Mouse (Mus musculus) limb, embryonic 11.5 days (tissue): ENCODE results near the gene Cd109. TPM values are rescaled to one million over a fixed set of nuclear protein-coding genes. Genes with fewer than 3 reads are reported as not detected.

Source experiments
- ATAC-seq: fragments of 200-750 bp; cut with Nextera tagmentation; 2 replicates; pipeline ENCODE4 v1.8.0; 2017; ENCODE audit warnings: low read depth; ENCODE audit not compliant: insufficient number of reproducible peaks, low FRiP score, low TSS enrichment
- DNase-seq: peaks from one replicate; pipeline ENCODE4 v3.0.0-alpha.2; 2015; ENCODE audit warnings: low spot score
- H3K27ac ChIP-seq: fragments of 300-500 bp; sonication (generic); replicated peaks from 2 replicates; pipeline ENCODE4 v1.5.1; 2014; ENCODE audit warnings: low read depth, mild to moderate bottlenecking, low read length
- H3K27me3 ChIP-seq: fragments of 300-500 bp; sonication (generic); 2 replicates; pipeline ENCODE4 v1.6.1; 2014; ENCODE audit warnings: mild to moderate bottlenecking, low read length, mixed read lengths; ENCODE audit not compliant: control insufficient read depth, insufficient read depth
- H3K36me3 ChIP-seq: fragments of 300-500 bp; sonication (generic); 2 replicates; pipeline ENCODE4 v1.6.1; 2014; ENCODE audit warnings: mild to moderate bottlenecking, low read length, moderate library complexity, mixed read lengths; ENCODE audit not compliant: control insufficient read depth, insufficient read depth
- H3K4me1 ChIP-seq: fragments of 300-500 bp; sonication (generic); 2 replicates; pipeline ENCODE4 v1.6.1; 2014; ENCODE audit warnings: low read length, mixed read lengths; ENCODE audit not compliant: control insufficient read depth, insufficient read depth
- H3K4me2 ChIP-seq: fragments of 300-500 bp; sonication (generic); 2 replicates; pipeline ENCODE4 v1.6.1; 2014; ENCODE audit warnings: low read depth, mild to moderate bottlenecking, moderate library complexity; ENCODE audit not compliant: severe bottlenecking
- H3K4me3 ChIP-seq: fragments of 300-500 bp; sonication (generic); 2 replicates; pipeline ENCODE4 v1.5.1; 2014; ENCODE audit warnings: low read depth, low read length
- H3K9ac ChIP-seq: fragments of 300-500 bp; sonication (generic); 2 replicates; pipeline ENCODE4 v1.6.1; 2014; ENCODE audit warnings: mild to moderate bottlenecking, low read length
- H3K9me3 ChIP-seq: fragments of 300-500 bp; sonication (generic); 2 replicates; pipeline ENCODE4 v1.6.1; 2016; ENCODE audit warnings: low read length; ENCODE audit not compliant: control insufficient read depth
- WGBS: fragments of 180-500 bp; shearing (Covaris S2); extraction: QIAGEN DNeasy Blood & Tissue Kit; methylation state at CpG from one replicate; pipeline ENCODE4 v1.1.7; 2014; 5-methylcytosine and 5-hydroxymethylcytosine counted together
- polyA plus RNA-seq: library from polyadenylated mRNA; unstranded; fragments of >200 nt; fragmentation: Nextera tagmentation; extraction: Ambion mirVana; gene quantifications from 2 replicates; pipeline ENCODE4 v1.2.1, GENCODE M21; 2014

The Cd109 gene
- polyA plus RNA-seq, 1 experiment from 2014 or later, result 5.0 TPM

DNA sequence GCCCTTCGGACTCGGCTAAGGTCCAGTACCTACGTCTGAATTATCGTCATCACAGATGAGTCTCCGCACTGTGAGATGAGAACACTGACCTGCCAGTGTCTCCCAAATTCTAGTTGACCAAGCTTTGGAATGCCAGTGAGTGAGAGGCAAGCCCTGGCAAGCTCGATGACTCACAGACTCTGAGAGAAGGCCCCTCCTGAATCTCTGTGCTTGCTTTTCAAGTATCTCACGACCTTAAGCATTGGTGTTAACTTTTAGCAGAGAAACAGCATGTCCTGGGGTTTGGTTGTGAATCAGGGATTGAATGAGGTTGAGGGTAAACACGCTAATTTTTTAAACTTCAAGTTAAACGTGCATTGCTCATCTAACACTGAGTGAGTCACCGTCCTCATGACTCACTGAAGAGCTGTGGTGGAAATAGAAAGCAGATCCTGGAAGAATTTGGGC lies 8.0 kb downstream of the Cd109 start:
- ATAC-seq (no peak), DNase-seq (no peak)
- Histone ChIP-seq H3K4me1 (no peaks in the 10 kb centered on the region), H3K27me3 (no peaks in the 10 kb centered on the region), H3K4me3 (no peak overlapping the region), H3K9ac (no peak overlapping the region), H3K27ac (no peak overlapping the region), H3K9me3 (no peaks in the 10 kb centered on the region), H3K4me2 (no peak overlapping the region), H3K36me3 (no peaks in the 10 kb centered on the region)
- 80% methylated on average over 10 of the region's 10 CpGs for WGBS

- whole genome bisulfite sequencing, result 54% methylated on average over 6 of the region's 6 CpGs
- Histone ChIP-seq H3K27ac (no peak overlapping the region), H3K4me2 (no peak overlapping the region), H3K9me3 (no peaks in the 10 kb centered on the region), H3K27me3 (no peaks in the 10 kb centered on the region), H3K36me3 (no peaks in the 10 kb centered on the region), H3K9ac (no peak overlapping the region), H3K4me1 (no peaks in the 10 kb centered on the region), H3K4me3 (no peak overlapping the region)
- DNase-seq (no peak), ATAC-seq (no peak)
These were observed 14.6 kb downstream of the Cd109 start for GRCm38 (mm10) chr9:78629991-78630390.

DNA sequence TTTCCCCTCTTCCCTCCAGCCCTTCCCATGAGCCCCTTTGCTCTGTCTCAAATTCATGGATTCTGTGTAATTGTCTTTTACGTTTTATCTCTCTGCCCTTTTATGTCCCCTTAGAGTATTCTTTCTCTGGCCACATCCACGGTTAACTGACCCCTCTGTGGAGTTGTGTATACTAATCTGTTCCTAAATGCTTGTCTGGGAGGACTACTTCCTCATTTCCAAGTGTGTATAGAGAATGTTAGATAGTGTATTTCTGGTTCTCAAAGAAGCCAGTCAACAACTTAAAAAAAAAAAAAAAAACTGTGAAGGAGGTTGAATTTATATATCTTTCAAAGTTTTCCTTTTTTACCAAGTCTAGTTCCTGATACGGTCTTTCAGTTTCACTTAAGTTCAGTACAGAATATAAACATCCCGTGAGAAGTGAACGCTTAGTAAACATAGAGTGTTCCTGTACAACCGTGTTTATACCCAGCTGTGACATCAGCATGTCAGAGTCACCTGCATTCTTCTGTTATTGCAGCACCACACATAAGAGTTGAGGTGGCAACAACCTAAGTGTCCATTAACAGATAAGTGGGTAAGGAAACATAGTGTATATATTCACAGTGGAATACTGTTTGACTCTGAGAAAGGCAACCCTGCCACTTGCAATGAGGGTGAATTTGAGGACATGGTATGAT lies 16.5 kb downstream of the Cd109 start:
- no peaks in the 10 kb centered on the region for H3K9me3 ChIP-seq
- H3K27me3 ChIP-seq, result no peaks in the 10 kb centered on the region
- H3K4me3 ChIP-seq, result no peak overlapping the region
- no peaks in the 10 kb centered on the region for H3K4me1 ChIP-seq
- no peaks in the 10 kb centered on the region for H3K36me3 ChIP-seq
- ATAC-seq, result no peak
- no peak overlapping the region for H3K27ac ChIP-seq
- no peak overlapping the region for H3K9ac ChIP-seq
- 84% methylated on average over 6 of the region's 6 CpGs for WGBS
- DNase-seq, result no peak
- H3K4me2 ChIP-seq, result no peak overlapping the region

- no peak overlapping the region for H3K4me2 ChIP-seq
- ATAC-seq, result no peak
- no peak overlapping the region for H3K27ac ChIP-seq
- no peaks in the 10 kb centered on the region for H3K9me3 ChIP-seq
- DNase-seq, result no peak
- H3K9ac ChIP-seq, result no peak overlapping the region
- no peaks in the 10 kb centered on the region for H3K36me3 ChIP-seq
- no peak overlapping the region for H3K4me3 ChIP-seq
- WGBS, result 93% methylated on average over 3 of the region's 3 CpGs
- H3K4me1 ChIP-seq, result no peaks in the 10 kb centered on the region
- no peaks in the 10 kb centered on the region for H3K27me3 ChIP-seq
These were observed 18.6 kb downstream of the Cd109 start for GRCm38 (mm10) chr9:78633976-78634375.

- H3K36me3 ChIP-seq, result no peaks in the 10 kb centered on the region
- H3K4me3 ChIP-seq, result no peak overlapping the region
- H3K9ac ChIP-seq, result no peak overlapping the region
- 91% methylated on average over 4 of the region's 4 CpGs for WGBS
- H3K27ac ChIP-seq, result no peak overlapping the region
- DNase-seq, result no peak
- no peaks in the 10 kb centered on the region for H3K27me3 ChIP-seq
- no peaks in the 10 kb centered on the region for H3K4me1 ChIP-seq
- no peak for ATAC-seq
- H3K9me3 ChIP-seq, result no peaks in the 10 kb centered on the region
- H3K4me2 ChIP-seq, result no peak overlapping the region
These were observed 26.0 kb downstream of the Cd109 start for GRCm38 (mm10) chr9:78641386-78641785.

DNA sequence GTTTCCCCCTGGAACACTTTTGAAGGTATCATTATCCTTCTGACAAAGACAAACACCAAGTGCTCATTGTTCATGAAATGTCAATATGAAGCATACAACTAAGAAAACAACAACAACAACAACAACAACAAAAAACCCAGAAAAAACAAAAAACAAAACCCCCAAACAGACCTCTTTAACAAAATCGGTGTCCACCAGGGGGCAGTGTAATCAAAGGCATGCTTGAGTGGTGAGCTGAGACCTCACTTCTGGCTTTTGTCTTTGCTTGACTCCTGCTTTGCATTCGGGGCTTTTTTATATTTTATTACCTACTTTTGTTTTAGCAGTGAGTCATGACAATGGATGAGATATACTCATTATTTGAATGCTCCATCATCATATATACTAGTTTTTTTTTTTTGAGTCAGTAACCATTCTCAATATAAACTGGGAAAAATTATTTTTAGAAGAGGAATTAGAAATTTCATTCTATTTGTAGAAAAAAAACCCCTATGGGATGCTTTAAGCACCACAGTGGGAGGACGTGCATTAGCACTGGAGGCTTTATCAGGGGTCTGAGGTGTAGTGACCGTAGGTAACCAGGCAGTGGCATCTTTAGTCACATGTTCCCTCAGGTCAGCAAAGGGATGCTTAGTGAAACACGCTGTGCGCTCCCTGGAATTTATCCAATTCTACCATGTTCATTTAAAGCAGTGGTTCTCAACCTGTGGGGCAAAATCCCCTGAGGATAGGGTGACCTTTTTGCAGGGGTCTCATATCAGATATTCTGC lies 30.8 kb downstream of the Cd109 start:
- no peaks in the 10 kb centered on the region for H3K4me1 ChIP-seq
- H3K36me3 ChIP-seq, result no peaks in the 10 kb centered on the region
- no peaks in the 10 kb centered on the region for H3K27me3 ChIP-seq
- 46% methylated on average over 6 of the region's 6 CpGs for WGBS
- no peaks in the 10 kb centered on the region for H3K9me3 ChIP-seq
- no peak overlapping the region for H3K9ac ChIP-seq
- no peak overlapping the region for H3K4me2 ChIP-seq
- peak; percentile 85 for DNase-seq
- no peak for ATAC-seq
- no peak overlapping the region for H3K4me3 ChIP-seq
- no peak overlapping the region for H3K27ac ChIP-seq

GRCm38 (mm10) chr9:78648641-78649040 lies 33.3 kb downstream of the Cd109 start:
- Histone ChIP-seq H3K27me3 (no peaks in the 10 kb centered on the region), H3K36me3 (no peaks in the 10 kb centered on the region), H3K27ac (no peak overlapping the region), H3K9ac (no peak overlapping the region), H3K4me3 (no peak overlapping the region), H3K4me2 (no peak overlapping the region), H3K4me1 (no peaks in the 10 kb centered on the region), H3K9me3 (no peaks in the 10 kb centered on the region)
- DNase-seq, result no peak
- no peak for ATAC-seq
- WGBS, result 93% methylated on average over 8 of the region's 8 CpGs

GRCm38 (mm10) chr9:78649398-78649797 lies 34.1 kb downstream of the Cd109 start:
- H3K36me3 ChIP-seq, result no peaks in the 10 kb centered on the region
- no peak overlapping the region for H3K27ac ChIP-seq
- H3K9ac ChIP-seq, result no peak overlapping the region
- H3K27me3 ChIP-seq, result no peaks in the 10 kb centered on the region
- H3K9me3 ChIP-seq, result no peaks in the 10 kb centered on the region
- DNase-seq (no peak), ATAC-seq (no peak)
- H3K4me1 ChIP-seq, result no peaks in the 10 kb centered on the region
- no peak overlapping the region for H3K4me3 ChIP-seq
- H3K4me2 ChIP-seq, result no peak overlapping the region
